Mouse (Mus musculus): ENCODE results near the gene Myt1l.

GRCm38 (mm10) chr12:29556901-29557300 is 28.7 kb downstream of the Myt1l start:
- TF ChIP-seq CTCF (IDR thresholded peaks at IDR 0.05; ENCODE audit: control insufficient read depth, insufficient read depth, low read length) (no peak), POLR2A (IDR thresholded peaks at IDR 0.05; ENCODE audit: borderline replicate concordance, control insufficient read depth, low read depth, low read length) (no peak)
